Mouse (Mus musculus) skeletal muscle tissue, postnatal 0 days (tissue): ENCODE data around the gene Olfr659. TPM values are rescaled to one million over a fixed set of nuclear protein-coding genes. Genes with fewer than 3 reads are reported as not detected.

ENCODE experiments used
- polyA plus RNA-seq: library from polyadenylated mRNA; unstranded; fragments of >200 nt; fragmentation: Nextera tagmentation; extraction: Ambion mirVana; gene quantifications from 2 replicates; pipeline ENCODE4 v1.2.1, GENCODE M21; 2015

The Olfr659 gene
- polyA plus RNA-seq = not detected in 2 replicates

DNA sequence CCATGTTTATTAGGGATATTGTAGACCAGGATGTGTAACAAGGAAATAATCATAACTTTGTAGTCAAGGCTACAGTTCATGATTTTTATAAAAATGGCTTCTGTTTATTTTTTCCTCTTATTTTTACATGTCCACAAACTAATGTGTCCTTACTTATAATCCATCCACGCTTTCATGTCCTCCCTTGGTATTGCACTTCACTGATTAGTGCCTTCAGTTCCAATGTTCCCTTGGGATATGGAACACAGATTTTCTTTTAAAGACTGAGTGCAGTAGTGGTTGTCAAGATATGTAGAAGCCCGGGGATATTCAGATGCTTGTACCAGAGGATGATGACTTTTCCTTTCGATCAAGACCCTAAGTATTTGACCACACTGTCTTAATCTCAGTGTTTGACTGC is at the start of gene Olfr659:
Gene Olfr659 (plus strand): TSS at position 301 of the 400 bp plus-strand sequence.

DNA sequence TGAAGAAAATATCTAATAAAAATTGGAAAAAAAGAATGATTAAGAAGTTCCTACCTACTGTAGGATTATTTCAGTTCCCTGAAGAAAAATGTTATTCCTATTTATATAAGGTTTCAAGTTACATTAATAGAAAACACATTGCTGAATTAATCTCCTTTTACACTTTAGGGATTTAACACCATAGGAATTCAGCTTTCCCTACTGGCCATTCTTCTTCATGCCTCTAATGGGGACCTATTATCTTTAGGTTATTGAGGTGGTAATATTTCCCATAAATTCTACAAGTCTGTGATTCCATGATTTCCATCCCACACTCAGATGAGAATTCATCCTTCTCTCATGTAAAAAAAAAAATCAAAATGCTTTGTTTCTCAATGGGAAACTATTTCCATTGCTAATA is 42.1 kb upstream of the Olfr659 start, which contains the start of gene Olfr657:
Gene Olfr657 (plus strand): TSS at position 301 of the 400 bp plus-strand sequence.

DNA sequence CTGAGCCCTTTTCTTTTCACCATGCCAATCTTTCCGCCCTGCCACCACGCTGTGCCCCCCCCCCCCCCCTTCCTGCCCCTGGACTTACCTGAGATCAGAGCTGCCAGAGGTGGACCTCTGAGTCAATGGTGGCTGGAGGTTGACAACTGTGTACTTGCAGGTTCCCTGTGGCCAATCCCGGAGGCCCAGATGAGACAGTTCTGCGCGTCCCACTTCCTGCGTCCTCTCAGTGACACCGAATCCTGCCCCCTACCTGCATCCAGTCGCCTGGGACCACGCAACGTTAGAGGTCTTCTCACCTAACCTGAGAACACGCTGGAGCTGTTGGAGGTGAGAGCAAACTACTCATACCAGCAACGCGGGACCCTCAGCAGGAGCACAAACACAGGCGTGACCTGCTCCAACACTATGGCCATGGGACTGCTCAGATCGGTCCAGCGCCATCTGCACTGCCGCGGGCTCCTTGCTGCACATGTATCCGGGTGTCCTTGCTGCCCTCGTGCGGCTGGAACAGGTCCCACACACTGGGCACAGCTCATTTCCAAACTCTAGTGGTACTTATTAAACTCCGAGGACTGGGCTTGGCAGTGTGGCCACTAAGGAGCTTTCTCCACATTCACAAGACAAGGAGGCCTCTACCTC is 19.6 kb upstream of the Olfr659 start, which contains the start of gene Olfr658:
Gene Olfr658 (minus strand): TSS at position 465 of the 642 bp plus-strand sequence.

DNA sequence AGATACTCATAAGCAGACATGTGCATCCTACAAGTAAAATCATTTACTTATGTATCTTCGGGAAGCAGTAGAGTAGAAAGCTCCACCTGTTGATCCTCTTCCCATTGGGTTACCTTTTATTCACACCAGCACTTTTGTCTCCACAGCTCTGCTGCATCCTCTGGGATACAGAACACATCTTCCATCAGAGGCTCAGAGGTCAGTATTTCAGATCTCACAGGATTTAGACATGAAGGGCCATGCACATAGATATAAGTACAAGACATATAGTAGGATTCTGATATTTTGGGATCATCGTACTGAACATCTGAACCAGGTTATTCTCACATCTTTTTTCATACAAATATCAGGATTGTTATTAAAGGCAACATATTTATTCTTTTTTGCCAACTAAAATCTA is 19.6 kb downstream of the Olfr659 start, which contains the start of gene Olfr661:
Gene Olfr661 (plus strand): TSS at position 301 of the 400 bp plus-strand sequence.

Other genes with a start within 250 kb of the Olfr659 start
- 2.5 and 2.7 TPM in 2 replicates for gene Trim30a, start 201.6 kb upstream of the Olfr659 start, polyA plus RNA-seq
- 0.68 and 1.2 TPM in 2 replicates for gene Trim30d, start 158.9 kb upstream of the Olfr659 start, polyA plus RNA-seq
- not detected in 2 replicates for gene Olfr651, start 116.6 kb upstream of the Olfr659 start, polyA plus RNA-seq
- not detected in 2 replicates for gene Olfr652, start 105.9 kb upstream of the Olfr659 start, polyA plus RNA-seq
- not detected in 2 replicates for gene Olfr653, start 89.4 kb upstream of the Olfr659 start, polyA plus RNA-seq
- gene Olfr654, start 79.7 kb upstream of the Olfr659 start, polyA plus RNA-seq = not detected in 2 replicates
- not detected in 2 replicates for gene Olfr655, start 65.0 kb upstream of the Olfr659 start, polyA plus RNA-seq
- gene Olfr656, start 52.8 kb upstream of the Olfr659 start, polyA plus RNA-seq = not detected in 2 replicates
- not detected in 2 replicates for gene Olfr657, start 42.0 kb upstream of the Olfr659 start, polyA plus RNA-seq
- gene Olfr658, start 19.4 kb upstream of the Olfr659 start, polyA plus RNA-seq = not detected in 2 replicates
- not detected in 2 replicates for gene Olfr661, start 19.7 kb downstream of the Olfr659 start, polyA plus RNA-seq
- gene Usp17le, start 110.7 kb downstream of the Olfr659 start, polyA plus RNA-seq = not detected in 2 replicates
- not detected in 2 replicates for gene Usp17lb, start 175.8 kb downstream of the Olfr659 start, polyA plus RNA-seq
- not detected in 2 replicates for gene Usp17la, start 190.3 kb downstream of the Olfr659 start, polyA plus RNA-seq
- not detected in 2 replicates for gene Olfr665, start 211.3 kb downstream of the Olfr659 start, polyA plus RNA-seq
- gene Olfr666, start 229.2 kb downstream of the Olfr659 start, polyA plus RNA-seq = not detected in 2 replicates